Mouse (Mus musculus): ENCODE measurements around the gene Homer1. TPM values are rescaled to one million over a fixed set of nuclear protein-coding genes. Genes with fewer than 3 reads are reported as not detected.
A peak's percentile ranks its signal among the peaks of the same experiment; 100 is the strongest.

Gene Homer1
- polyA plus RNA-seq, 1 experiment from 2014 or later, result 11.1 TPM

GRCm38 (mm10) chr13:93440167-93440566 is 140.7 kb downstream of the Homer1 start:
- peak; percentile 70 for ATAC-seq (ENCODE audit: low FRiP score)
- WGBS, result 91% methylated on average over 3 of the region's 3 CpGs
- no peak for DNase-seq (ENCODE audit: low spot score, missing footprints)

GRCm38 (mm10) chr13:93453275-93453674 is 153.8 kb downstream of the Homer1 start:
- ATAC-seq (ENCODE audit: low FRiP score), result no peak
- H3K9me3 ChIP-seq (ENCODE audit: control insufficient read depth, low read length), result no peaks in the 10 kb centered on the region
- H3K4me3 ChIP-seq (ENCODE audit: low read depth, low read length), result no peak overlapping the region

More at GRCm38 (mm10) chr13:93440167-93440566, 140.7 kb downstream of the Homer1 start:
- Histone ChIP-seq H3K27ac (ENCODE audit: low read depth, low read length) (no peak overlapping the region), H3K4me3 (ENCODE audit: low read depth, low read length) (no peak overlapping the region), H3K36me3 (ENCODE audit: control insufficient read depth, insufficient read depth, low read length) (no peaks in the 10 kb centered on the region; the same call in 1 of the 2 replicates), H3K9me3 (ENCODE audit: control insufficient read depth, low read length) (no peaks in the 10 kb centered on the region), H3K27me3 (ENCODE audit: control insufficient read depth, insufficient read depth, low read length) (no peaks in the 10 kb centered on the region), H3K4me2 (no peak overlapping the region), H3K9ac (ENCODE audit: low read length) (no peak overlapping the region), H3K4me1 (ENCODE audit: control insufficient read depth, insufficient read depth, low read length) (no peaks in the 10 kb centered on the region)

More at GRCm38 (mm10) chr13:93453275-93453674, 153.8 kb downstream of the Homer1 start:
- DNase-seq (ENCODE audit: low spot score, missing footprints), result no peak
- Histone ChIP-seq H3K36me3 (ENCODE audit: control insufficient read depth, insufficient read depth, low read length) (peaks cover 2% of the 10 kb centered on the region; the same call in 1 of the 2 replicates), H3K4me1 (ENCODE audit: control insufficient read depth, insufficient read depth, low read length) (no peaks in the 10 kb centered on the region), H3K9ac (ENCODE audit: low read length) (no peak overlapping the region), H3K27me3 (ENCODE audit: control insufficient read depth, insufficient read depth, low read length) (no peaks in the 10 kb centered on the region), H3K4me2 (no peak overlapping the region), H3K27ac (ENCODE audit: low read depth, low read length) (no peak overlapping the region)
- 93% methylated on average over 6 of the region's 6 CpGs for WGBS

Other genes with a start within 250 kb of the Homer1 start
- 0.04 TPM in 1 of 2 replicates, not detected in the other for gene Cmya5, start 154.9 kb upstream of the Homer1 start, polyA plus RNA-seq (2014; fragmentation: Nextera tagmentation; extraction: Ambion mirVana)
- gene Tent2, start 107.2 kb upstream of the Homer1 start, polyA plus RNA-seq (2014; fragmentation: Nextera tagmentation; extraction: Ambion mirVana), result 74.1 and 75.9 TPM in 2 replicates
- 3.4 and 3.5 TPM in 2 replicates for gene Jmy, start 200.2 kb downstream of the Homer1 start, polyA plus RNA-seq (2014; fragmentation: Nextera tagmentation; extraction: Ambion mirVana)

Measured in midbrain, embryonic 11.5 days (tissue).